Mouse (Mus musculus) ZHBTc4 (cell line): Measurements from ENCODE around the gene Zc3h8.

ENCODE experiments used
- DNase-seq: peaks from one replicate; pipeline ENCODE4 v3.0.0-alpha.2; 2011; ENCODE audit warnings: low read depth, low spot score

Zc3h8 gene

DNA sequence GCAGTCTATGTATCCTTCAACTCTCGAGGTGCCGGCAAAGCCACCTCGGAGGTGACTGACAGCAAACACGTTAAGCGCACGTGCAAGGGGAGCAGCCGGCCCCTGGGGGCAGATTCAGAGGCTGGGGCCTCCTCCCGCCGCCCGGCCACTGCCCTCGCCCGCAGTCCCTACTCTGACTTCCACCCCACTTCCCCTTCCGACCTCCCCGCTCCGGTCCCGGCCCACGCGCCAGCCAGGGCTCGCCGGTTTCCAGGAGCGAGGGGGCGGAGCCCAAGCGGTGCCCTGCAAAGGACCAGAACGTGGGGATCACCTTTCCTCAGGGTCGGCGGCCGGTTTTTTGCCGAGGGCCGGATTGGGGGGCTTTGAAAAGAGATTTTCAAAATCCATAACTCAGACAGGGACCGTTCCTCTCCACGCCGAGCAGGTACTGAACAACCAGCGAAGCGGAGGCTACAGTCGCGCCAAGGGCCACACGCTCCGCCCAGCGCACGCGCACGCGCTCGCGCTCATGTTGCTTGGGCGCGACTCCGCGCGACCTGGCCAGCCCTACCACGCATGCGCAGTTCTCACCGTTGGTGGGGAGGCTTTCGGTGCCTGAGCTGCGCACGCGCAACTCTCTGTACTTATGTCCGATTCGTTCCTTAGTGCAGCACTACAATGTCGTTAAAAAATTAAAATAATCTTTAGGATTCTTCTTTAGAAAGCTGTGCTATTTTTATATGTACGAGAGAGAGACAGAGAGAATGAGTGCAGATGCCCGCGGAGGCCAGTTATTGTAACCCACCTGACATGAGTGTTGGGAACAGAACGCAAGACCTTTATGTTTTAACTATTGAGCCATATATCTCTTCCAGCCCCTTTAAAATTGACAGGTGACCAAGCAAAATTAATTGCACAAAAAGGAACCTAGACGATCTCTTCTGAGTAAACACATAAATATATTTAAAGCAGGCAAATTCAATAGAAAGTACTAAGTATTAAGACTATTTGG is at the start of gene Zc3h8:
Zc3h8 (minus strand) TSS at position 540 of the 991 bp plus-strand sequence.
- DNase-seq: peak; percentile 99

DNA sequence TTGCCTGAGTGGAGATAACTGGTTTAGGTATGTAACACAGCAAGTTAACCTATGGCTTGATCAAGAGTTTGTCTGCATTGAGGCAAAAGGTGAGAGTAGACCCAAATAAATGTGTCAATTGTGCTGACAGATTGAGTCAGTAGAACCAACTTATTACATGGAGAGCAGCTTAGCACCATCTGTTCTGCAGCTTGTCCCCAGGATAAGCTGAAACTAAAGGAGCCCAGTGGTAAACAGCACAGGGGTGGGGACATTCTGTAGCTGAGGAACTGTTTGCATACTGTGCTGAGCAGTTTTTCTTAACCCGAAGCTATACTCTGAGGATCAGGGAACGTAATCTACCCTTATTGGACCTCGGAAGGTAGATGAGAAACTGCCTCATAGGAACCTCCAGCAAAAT is 40.9 kb upstream of the Zc3h8 start:
- no peak for DNase-seq

DNA sequence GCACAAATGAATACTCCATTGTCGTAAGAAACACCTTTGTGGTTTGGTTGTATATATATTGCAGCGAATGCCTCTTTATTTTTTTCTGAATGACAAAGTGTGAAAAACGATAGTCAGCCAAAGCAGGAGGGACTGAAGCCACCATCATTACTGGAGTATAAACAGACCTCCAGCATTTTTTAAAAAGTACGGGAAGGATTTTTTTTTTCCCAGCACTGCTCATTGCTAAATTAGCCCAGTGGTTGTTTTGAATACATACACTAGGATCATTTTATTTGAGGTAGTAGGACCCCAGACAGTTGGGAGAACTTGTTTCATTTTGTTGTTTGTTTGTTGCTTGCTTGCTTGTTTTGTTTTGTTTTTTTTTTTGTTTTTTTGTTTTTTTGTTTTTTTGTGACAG is 31.7 kb upstream of the Zc3h8 start:
- no peak for DNase-seq

DNA sequence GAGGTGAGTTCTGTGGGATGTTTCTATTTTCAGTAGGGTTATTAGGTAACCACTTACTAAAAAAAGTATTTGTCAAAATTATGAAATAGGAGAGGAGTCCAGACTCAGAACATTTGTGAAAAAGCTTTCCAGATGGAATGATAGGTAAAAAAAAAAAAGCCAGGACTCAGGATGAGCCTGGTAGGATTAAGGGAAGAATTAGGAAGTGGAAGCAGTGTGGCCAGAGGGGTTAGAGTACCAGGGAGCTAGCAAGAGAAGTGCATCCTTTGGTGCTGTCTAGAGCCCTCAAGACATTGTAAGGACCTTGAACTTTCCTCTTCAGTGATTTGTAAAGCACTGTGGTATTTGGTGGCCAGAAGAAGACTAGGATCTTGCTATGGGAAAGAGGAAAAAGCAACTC is 28.4 kb upstream of the Zc3h8 start:
- no peak for DNase-seq

DNA sequence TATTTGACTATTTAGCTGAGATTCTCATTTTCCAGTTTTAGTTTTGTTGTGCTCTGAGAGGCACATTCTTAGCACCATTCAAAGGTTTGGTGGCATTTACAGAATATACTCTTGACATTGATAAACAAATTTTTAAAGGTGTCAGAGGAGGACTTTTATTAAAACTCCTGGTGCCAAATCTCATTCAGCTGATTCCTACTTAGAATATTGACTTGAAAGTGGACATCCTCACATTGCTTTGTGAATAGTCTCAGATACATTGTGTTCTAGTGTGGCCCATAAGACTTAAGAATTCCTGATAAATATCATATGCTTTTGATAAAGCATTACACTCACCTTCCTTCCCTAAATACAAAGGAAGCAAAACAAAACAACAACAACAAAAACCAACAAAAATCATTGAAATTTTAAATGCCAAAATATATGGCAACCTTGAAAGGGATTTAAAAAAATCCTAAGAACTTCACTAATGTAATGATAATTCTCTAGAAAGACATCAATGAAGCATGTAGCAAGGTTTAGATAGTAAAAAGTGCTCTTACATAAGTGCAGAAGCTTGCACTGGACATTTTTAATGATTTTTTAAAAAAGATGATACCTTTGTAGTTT is 24.7 kb upstream of the Zc3h8 start:
- no peak for DNase-seq

DNA sequence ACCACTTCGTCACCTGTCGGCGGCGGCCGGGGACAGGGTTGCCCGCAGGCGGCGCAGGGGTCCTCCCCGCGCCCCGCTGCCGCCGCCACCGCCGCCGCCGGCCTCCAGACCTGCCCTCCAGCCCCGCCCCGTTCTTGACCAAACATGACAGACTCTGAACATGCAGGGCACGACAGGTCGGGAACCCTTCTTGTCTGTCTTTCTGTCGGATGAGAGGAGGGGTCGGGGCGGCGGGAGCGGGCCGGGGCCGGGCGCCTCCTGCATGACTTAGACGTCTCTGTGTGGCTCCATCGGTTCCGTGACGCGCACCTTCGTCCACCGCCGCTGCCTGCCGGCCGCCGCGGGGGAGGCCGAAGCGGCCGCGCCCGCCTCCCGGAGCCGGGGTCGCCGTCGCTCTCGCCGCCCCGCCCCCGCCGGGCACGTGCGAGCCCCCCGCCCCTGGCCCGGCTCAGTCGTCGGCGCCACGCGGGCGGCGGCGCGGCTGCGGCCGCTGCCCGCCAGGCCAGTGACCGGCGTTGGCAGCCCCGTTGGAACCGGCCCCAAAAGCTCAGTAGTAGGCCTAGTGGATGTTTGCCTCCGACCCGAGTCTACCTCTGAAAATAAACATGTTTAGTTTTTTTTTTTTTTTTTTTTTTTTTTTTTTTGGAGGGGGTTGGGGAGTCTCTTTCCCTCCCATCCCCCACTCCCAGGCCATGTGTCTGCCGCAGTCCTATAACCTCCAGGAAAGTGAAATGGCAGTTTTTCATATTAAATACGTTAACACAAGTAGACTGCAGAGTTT is 24.0 kb upstream of the Zc3h8 start, which contains the start of gene Gm10762:
Gm10762 (minus strand) TSS at position 65 of the 781 bp plus-strand sequence.
- peak; percentile 91 for DNase-seq

DNA sequence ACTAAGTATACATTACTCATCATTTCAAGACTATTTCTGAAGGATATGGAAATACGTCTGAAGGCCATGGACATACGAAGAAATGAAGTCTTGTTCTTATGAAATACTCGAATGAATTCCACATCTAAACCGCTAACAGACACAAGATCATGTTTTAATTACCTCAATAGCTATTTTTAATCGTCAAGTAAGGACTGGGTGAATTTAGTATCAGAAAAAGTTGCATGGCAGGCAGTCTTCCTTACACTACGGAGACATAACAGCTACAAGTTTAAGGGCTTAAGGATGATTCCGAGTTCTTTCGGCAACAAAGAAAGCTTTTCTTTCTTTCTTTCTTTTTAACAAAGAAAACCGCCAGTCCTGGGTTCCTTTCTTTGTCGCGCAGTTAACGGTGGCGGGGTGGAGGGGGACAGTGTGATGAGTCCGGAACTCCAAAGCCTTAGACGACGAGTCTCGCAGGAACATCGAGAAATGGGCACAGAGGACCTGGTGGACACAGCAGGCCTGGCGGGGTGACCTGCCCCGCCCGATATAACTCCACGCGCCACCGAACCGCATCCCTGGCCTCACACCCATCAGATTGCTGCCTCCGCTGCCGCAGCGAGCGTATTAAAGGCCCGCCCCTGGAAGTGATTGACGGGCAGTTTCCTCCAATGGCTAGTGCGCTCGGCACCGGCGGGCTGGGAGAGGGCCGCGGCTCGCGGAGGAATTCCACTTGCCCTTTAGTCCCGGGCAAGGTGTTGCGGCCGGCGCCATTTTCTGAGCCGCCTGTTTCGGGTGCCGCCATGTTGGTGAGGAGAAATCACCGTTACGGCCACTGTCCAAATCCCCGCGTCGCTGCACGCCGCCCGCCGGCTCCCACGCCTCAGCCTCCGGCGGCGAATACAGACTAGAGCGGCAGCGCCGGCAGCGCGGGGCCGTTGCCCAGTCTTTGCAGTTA is 23.0 kb upstream of the Zc3h8 start, which contains the start of gene Zc3h6:
Zc3h6 (plus strand) TSS at position 762 of the 940 bp plus-strand sequence.
- DNase-seq: peak; percentile 98

DNA sequence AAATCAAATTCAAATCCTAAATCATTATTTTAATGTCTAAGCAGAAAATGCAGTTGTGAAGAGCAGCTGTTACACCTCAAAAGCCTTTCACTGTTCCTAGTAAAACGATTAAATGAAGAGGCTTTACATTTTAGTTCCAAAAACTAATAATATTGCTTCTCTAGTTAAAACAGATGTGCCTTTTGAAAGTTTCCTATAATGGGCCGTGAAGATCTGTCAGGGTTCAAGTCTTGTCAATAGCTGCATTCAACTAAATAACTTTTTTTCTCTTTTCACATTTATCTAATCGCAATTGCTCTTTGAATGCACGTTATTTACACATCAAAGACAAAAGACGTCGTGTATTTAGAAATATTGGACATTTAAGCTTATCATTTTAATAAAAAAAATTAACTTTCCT is 22.4 kb upstream of the Zc3h8 start:
- no peak for DNase-seq

DNA sequence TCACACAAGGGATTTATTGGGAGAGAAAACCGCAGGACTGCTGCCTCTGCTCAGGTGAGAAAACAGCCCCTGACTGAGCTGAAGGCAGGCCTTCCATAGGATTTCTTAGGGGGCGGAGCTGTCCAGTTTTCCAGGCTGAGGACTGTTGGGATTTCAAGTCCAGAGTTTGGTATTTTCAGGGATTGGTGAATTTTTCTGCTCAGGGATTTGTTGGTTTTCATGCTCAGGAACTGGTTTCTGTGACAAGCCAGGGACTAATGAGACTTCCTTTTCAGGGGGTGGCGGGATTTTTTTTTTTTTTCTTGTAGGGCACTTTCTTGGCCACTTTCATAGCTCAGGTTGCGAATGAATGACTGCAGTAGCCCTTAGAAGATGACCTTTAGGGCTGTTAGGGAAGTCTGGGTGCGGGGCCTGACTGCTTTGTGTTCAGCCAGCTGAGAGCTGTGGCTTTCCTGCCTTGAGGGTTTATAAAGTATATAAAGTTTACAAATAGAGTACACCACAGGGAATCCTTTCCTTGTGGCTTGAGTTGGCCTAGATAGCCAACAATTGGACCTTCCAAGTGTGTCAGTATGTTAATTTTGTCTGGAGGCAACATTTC is 21.7 kb upstream of the Zc3h8 start:
- DNase-seq: peak; percentile 46

DNA sequence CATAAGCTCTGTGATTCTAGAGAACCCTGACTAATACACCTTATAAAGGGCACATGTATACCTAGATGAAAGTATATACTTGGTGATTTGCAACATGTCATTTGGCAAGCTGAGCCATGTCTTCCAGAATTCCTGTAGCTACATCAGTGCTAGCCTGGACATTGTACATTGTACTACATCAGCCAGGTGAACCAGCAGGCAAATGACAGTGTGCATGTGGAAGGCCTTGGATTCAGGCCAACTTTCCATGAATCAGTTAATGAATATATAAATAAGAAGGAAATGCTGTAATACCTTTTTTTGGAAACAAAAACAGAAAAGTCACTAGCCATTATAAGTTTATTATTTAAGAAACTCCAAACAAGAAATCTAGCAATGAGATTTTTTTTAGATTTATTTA is 10.3 kb upstream of the Zc3h8 start:
- no peak for DNase-seq

DNA sequence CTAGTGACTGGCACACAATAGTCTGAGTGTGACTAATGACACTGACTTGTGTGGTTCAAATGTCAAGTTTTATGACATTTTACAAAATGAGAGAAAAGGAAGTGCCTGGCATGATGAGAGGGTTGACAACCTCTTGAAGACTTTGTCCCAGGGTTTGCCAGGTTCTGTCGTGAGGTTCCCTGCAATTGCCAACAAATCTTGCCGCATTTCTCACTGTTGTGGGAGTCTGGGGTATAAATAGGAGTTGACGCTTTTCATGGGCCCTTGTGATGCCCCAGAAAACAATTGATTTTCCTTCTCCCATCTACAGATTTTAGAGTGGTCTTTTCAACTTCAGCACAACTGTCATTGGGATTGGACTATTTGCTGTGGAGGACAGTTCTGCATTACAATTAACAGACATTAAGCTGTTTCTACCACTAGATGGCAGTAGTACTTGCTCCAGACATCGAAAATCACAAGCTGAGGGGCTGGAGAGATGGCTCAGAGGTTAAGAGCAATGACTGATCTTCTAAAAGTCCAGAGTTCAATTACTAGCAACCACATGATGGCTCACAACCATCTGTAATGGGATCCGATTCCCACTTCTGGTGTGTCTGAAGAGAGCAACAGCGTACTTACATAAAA is 4.2 kb upstream of the Zc3h8 start:
- DNase-seq: peak; percentile 73

DNA sequence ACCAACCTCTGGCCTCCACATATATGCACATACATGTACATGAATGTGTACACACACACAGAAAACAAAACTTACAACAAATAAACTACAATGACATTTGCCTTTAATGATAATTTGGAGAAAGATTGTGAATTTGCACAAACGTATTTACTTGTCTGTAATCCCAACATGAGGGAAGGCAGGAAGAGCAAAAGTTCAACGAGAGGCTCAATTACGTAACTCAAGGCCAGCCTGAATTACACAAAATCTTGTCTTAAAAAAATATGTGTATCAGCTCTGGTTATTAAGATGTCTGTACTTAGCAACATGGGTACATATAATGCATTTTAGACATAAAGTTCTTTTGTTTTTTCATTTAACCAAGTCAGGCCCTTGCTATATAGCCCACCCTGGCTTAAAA is 7.6 kb downstream of the Zc3h8 start:
- DNase-seq: no peak

DNA sequence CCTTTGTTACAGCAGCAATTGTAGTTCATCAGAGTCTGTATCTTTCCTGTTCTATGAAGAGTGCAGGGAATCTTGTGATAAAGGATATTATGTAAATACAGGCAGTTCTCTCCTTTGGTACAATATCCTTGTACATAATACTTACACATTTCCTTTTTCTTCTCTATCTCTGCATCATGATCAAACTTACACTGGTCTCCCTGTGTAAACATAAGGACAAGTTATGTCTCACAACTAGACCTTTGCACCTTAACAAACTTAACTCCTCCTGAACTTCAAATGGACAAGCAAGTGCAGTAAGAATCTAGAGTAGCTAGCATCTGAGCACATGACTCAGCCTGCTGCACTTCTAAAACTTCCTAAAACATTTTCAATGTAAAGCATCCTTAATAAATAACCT is 13.2 kb downstream of the Zc3h8 start:
- no peak for DNase-seq

DNA sequence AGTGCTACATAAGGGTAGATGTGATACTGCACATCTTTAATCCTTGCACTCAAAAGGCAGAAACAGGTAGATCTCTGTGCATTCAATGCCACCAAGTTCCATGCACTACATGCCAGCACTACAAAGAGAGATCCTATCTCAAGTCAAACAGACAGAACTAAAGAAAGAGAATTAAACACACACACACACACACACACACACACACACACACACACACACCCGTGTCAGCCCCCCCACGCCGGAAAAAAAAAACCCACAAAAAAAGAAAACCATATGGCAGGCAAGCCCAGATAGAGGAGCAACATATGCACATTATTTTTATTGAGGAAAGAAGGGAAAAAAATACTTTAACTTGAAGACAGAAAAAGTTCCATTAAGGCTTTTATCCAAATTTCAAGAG is 15.4 kb downstream of the Zc3h8 start:
- DNase-seq: no peak

DNA sequence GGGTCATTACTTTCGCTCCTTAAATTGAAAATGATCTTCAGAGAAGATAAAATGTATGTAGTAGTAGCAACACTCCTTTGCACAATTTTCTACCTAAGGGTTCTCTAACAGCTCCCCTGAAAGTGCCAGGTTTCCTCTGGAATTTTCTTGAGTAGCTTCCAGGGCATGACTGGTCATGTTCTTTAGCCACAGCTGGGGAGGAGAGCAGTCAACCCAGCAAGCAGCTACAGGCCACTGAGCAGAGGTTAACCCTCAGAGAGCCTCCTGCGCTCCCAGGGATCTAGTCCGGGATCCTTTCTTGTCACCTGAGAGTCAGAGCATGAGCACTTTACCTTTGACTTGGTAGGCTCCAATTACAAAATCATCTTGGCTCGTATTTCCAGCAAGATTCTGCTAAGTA is 19.1 kb downstream of the Zc3h8 start:
- DNase-seq: no peak

DNA sequence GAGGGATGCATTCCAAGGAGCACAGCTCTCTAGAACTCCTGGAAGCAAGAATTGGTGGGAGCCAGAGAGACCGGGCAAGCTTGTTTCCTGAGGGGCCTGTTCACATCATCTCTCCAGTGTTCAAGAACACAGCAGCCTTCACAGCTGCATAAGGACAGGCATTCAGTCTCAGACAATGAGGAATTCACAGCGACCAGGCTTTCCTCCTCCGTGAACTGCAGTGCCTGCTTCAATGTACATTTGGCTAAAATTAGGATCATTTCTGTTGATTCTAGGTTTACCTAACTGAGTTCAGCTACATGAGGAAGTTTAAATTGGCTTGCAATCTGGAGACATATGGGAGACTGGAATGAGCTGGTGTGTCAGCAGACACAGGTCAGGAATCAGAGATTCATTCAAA is 27.3 kb downstream of the Zc3h8 start:
- no peak for DNase-seq

DNA sequence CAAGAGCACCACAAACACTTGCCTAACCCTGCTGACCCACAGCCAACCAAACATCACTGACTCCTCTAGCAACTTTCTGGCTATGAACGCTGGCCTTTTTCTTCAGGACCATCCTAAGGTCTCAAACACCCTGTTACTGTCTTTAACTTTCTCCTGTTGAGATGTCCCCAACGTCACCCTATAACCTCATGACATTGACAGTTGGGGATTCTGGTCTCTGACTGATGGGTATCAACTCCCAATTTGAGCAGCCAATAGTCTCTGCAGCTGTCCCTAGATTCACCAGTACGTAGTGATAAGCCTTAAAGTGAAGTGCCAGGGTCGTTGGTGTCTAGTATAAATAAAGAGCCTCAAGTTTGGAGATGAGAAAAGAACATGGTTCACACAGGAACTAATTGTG is 28.9 kb downstream of the Zc3h8 start:
- no peak for DNase-seq

DNA sequence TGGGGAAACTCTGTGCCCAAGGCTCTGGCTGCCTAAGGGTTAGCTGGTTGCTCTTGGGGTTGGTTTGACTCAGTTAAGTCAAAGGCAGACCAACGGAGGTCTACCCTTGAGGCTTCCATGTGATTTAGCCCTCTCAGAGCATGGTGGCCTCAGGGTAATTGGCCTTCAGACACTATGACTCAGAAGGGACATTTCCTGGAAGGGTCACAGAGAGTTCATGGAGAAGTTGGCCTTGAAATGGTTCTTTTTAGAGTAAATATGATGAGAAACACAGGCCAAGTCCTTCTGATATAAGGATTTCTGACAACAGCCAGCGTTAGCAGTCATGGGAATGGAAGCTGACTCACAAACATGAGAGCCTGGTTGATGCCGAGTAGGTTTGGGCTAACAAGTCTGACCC is 40.2 kb downstream of the Zc3h8 start:
- DNase-seq: no peak

DNA sequence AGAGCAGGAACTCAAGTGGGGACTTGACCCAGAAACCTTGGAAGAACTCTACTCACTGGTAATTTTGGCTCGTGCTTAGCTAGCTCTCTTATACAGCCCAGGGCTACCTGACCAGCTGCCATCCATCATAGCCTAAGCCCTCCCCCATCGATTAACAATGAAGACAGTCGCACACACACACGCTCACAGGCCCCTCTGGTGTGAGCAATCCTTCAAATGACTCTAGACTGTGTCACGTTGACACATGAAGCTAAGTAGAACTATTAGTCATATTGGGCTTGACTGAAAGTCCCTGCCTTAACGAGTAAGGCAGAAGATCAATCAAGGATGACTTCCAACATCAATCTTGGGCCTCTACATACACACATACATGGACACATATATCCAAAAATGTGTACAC is 41.0 kb downstream of the Zc3h8 start:
- no peak for DNase-seq

DNA sequence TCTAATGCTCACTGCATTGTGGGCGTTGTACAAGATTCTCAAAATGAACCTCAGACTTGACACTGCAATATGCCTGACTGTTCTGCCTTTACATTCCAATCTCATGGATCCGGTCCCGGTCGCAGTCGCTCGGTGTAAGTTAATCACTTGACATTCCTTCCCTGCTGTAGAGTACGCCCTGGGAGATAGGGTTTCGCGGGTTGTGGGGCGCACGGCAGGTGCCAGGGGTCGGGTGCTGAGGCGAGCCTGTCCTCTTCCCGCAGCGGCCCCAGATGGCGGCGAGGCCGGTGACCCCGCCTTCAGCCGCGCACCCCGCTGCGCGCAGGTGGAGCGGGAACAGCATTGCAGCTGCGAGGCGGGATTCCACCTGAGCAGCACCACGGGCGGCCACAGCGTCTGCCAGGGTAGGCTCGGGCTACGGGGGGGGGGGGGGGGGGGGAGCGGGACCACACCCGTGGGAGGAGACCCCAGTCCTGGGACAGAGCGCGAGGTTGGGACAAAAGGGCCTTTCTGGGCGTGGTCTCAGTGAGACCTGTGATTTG is 51.6 kb downstream of the Zc3h8 start:
- DNase-seq: peak; percentile 81
